8 mouse cellular contexts compared by ENCODE assay signal in the genomic region with DNA sequence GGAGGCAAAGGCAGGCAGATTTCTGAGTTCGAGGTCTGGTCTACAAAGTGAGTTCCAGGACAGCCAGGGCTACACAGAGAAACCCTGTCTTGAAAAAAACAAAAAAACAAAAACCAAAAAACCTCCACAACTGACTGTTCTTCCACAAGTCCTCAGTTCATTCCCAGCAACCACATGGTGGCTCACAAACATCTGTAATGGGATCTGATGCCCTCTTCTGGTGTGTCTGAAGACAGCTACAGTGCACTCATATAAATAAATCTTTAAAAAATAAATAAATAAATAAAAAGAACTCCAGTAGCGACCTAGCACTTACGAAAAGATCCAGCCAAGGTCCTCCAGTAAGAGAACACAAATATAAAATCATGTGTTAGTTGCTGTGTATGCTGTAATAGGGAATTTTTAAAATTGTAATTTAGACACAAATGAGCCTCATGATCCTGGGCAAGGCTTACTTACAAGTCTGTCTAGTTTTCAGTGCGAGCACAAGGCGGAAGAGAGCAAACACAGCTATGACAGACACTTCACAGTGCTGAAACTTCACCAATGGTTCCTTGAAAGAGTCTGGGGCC. TPM values are rescaled to one million over a fixed set of nuclear protein-coding genes. Genes with fewer than 3 reads are reported as not detected.
DNase-seq lines count a peak whose midpoint lies in the region; ATAC-seq and TF ChIP-seq lines count a peak whose summit lies in the region.

No protein-coding gene starts in this region.

- TF ChIP-seq CTCF in cerebellum, adult 2 months (IDR thresholded peaks at IDR 0.05; ENCODE audit: borderline replicate concordance, insufficient read depth, low read depth, low read length): no peak
- TF ChIP-seq CTCF in spleen, adult 2 months (IDR thresholded peaks at IDR 0.05; ENCODE audit: extremely low read depth, insufficient read depth, insufficient read length, insufficient replicate concordance): no peak

- no peaks in the 10 kb centered on the region for H3K4me1 ChIP-seq in cerebellum, adult 2 months (ENCODE audit: control insufficient read depth, insufficient read depth, low read length)
- no peaks in the 10 kb centered on the region; the same call in 1 of the 2 replicates for H3K4me1 ChIP-seq in spleen, adult 2 months (ENCODE audit: control insufficient read depth, insufficient read depth, insufficient read length)
- no peaks in the 10 kb centered on the region for H3K4me1 ChIP-seq in liver, embryonic 11.5 days (replicated peaks; ENCODE audit: control insufficient read depth, insufficient read depth, low read length)

- peak overlapping the region; percentile 81 for H3K4me2 ChIP-seq in liver, embryonic 11.5 days

- H3K36me3 ChIP-seq in spleen, adult 2 months (ENCODE audit: control insufficient read depth, insufficient read depth, low read length): peaks cover 7% of the 10 kb centered on the region
- H3K36me3 ChIP-seq in liver, embryonic 11.5 days (ENCODE audit: control insufficient read depth, insufficient read depth, low read length): peaks cover 9% of the 10 kb centered on the region

- H3K27ac ChIP-seq in cerebellum, adult 2 months (ENCODE audit: insufficient read depth, low read length): peak overlapping the region; percentile 5; the same call in 1 of the 2 replicates
- peak overlapping the region; percentile 34; the same call in 1 of the 2 replicates for H3K27ac ChIP-seq in spleen, adult 2 months (ENCODE audit: insufficient read depth, low read length)
- H3K27ac ChIP-seq in liver, embryonic 11.5 days (ENCODE audit: low read depth, low read length): peak overlapping the region; percentile 98

- WGBS in cerebellum, adult 2 months: 26% methylated on average over 5 of the region's 5 CpGs
- WGBS in spleen, adult 2 months: 46% methylated on average over 5 of the region's 5 CpGs
- WGBS in liver, embryonic 11.5 days: 36% methylated on average over 5 of the region's 5 CpGs

- peak overlapping the region; percentile 97 for H3K9ac ChIP-seq in liver, embryonic 11.5 days (ENCODE audit: low read depth, low read length)

- peak in 1 of 2 experiments; percentile 11 for DNase-seq in cerebellum, adult 2 months
- no peak for DNase-seq in cerebellum, postnatal 14 days
- DNase-seq in spleen, adult 2 months (ENCODE audit: low read depth in 1 of 2, low spot score in 2 of 2): no peak
- no peak for DNase-seq in spleen, postnatal 4 days (ENCODE audit: low spot score in 2 of 2)
- DNase-seq in liver, embryonic 11.5 days (ENCODE audit: low spot score): no peak
- no peak for DNase-seq in cerebellum, adult 9-10 months
- DNase-seq in left cerebral cortex, postnatal 36 days (ENCODE audit: low spot score in 2 of 2): no peak

- H3K27me3 ChIP-seq in cerebellum, adult 2 months (ENCODE audit: control insufficient read depth, insufficient read depth, low read length): no peaks in the 10 kb centered on the region
- no peaks in the 10 kb centered on the region for H3K27me3 ChIP-seq in spleen, adult 2 months (ENCODE audit: control insufficient read depth, insufficient read depth, low read length)
- H3K27me3 ChIP-seq in liver, embryonic 11.5 days (replicated peaks; ENCODE audit: control insufficient read depth, insufficient read depth, low read length): no peaks in the 10 kb centered on the region

- H3K4me3 ChIP-seq in cerebellum, adult 2 months (replicated peaks; ENCODE audit: insufficient read depth, low read depth, low read length): peak overlapping the region; percentile 63
- H3K4me3 ChIP-seq in spleen, adult 2 months (ENCODE audit: extremely low read depth, insufficient read depth, insufficient read length): peak overlapping the region; percentile 94
- peak overlapping the region; percentile 92 for H3K4me3 ChIP-seq in liver, embryonic 11.5 days (ENCODE audit: low read depth, low read length)

- no peak for TF ChIP-seq POLR2A in cerebellum, adult 2 months (IDR thresholded peaks at IDR 0.05; ENCODE audit: borderline replicate concordance, insufficient read depth, low read length)
- no peak for TF ChIP-seq POLR2A in spleen, adult 2 months (IDR thresholded peaks at IDR 0.05; ENCODE audit: low read depth, low read length)

- no peak for ATAC-seq in liver, embryonic 11.5 days (replicated peaks; ENCODE audit: low FRiP score)
- no peak for ATAC-seq in erythroid progenitor cell, adult 5-6 weeks (replicated peaks; ENCODE audit: low FRiP score, poor library complexity, severe bottlenecking)

- no peaks in the 10 kb centered on the region for H3K9me3 ChIP-seq in liver, embryonic 11.5 days (ENCODE audit: control insufficient read depth, low read length)

- intact Hi-C loops in left cerebral cortex, postnatal 36 days (cut with DNase I): loop anchor here (5.0 kb wide), 2 partner anchors 247 to 262 kb away; no protein-coding TSS in a partner anchor

RNA-seq across cellular contexts. Expression of gene Rpf1, which starts 0.9 kb away (rescaled TPM):
- polyA plus RNA-seq in cerebellum, adult 2 months (2012; rRNA removed): 19.6 and 20.6 TPM in 2 replicates
- 6.7 TPM in 2 replicates for polyA plus RNA-seq in spleen, adult 2 months (2012; rRNA removed)
- polyA plus RNA-seq in liver, embryonic 11.5 days (2014; fragmentation: Nextera tagmentation; extraction: Ambion mirVana): 74.7 and 77.6 TPM in 2 replicates
- total RNA-seq in erythroid progenitor cell, adult 5-6 weeks (2015; ENCODE audit: low replicate concordance): 28.1 and 44.0 TPM in 2 replicates
- total RNA-seq in erythroid progenitor cell, adult 5-6 weeks (2017; ENCODE audit: low replicate concordance): 23.9 and 25.3 TPM in 2 replicates
- 10 to 100 TPM; 13.8 to 19.0 TPM for total RNA-seq in left cerebral cortex, postnatal 36 days (2021)

RNA-seq across cellular contexts. Expression of gene Gng5, which starts 20.7 kb away (rescaled TPM):
- polyA plus RNA-seq in cerebellum, adult 2 months (2012; rRNA removed): 90.7 and 93.9 TPM in 2 replicates
- 178 and 234 TPM in 2 replicates for polyA plus RNA-seq in spleen, adult 2 months (2012; rRNA removed)
- 936 and 987 TPM in 2 replicates for polyA plus RNA-seq in liver, embryonic 11.5 days (2014; fragmentation: Nextera tagmentation; extraction: Ambion mirVana)
- 111 and 119 TPM in 2 replicates for total RNA-seq in erythroid progenitor cell, adult 5-6 weeks (2015; ENCODE audit: low replicate concordance)
- total RNA-seq in erythroid progenitor cell, adult 5-6 weeks (2017; ENCODE audit: low replicate concordance): 54.3 and 62.6 TPM in 2 replicates
- total RNA-seq in left cerebral cortex, postnatal 36 days (2021): 10 to 100 TPM; 45.4 to 45.7 TPM

RNA-seq across cellular contexts. Expression of gene Spata1, which starts 20.8 kb away (rescaled TPM):
- polyA plus RNA-seq in cerebellum, adult 2 months (2012; rRNA removed): 2.6 and 2.7 TPM in 2 replicates
- polyA plus RNA-seq in spleen, adult 2 months (2012; rRNA removed): 0.45 and 0.78 TPM in 2 replicates
- 3.6 and 4.6 TPM in 2 replicates for polyA plus RNA-seq in liver, embryonic 11.5 days (2014; fragmentation: Nextera tagmentation; extraction: Ambion mirVana)
- 2.9 TPM in 1 of 2 replicates, not detected in the other for total RNA-seq in erythroid progenitor cell, adult 5-6 weeks (2015; ENCODE audit: low replicate concordance)
- total RNA-seq in erythroid progenitor cell, adult 5-6 weeks (2017; ENCODE audit: low replicate concordance): 2.2 and 2.5 TPM in 2 replicates
- total RNA-seq in left cerebral cortex, postnatal 36 days (2021): 1 to 10 TPM; 4.4 to 5.1 TPM

RNA-seq across cellular contexts. Expression of gene Uox, which starts 49.9 kb away (rescaled TPM):
- 0.13 and 0.35 TPM in 2 replicates for polyA plus RNA-seq in cerebellum, adult 2 months (2012; rRNA removed)
- not detected in 2 replicates for polyA plus RNA-seq in spleen, adult 2 months (2012; rRNA removed)
- 0.34 and 0.55 TPM in 2 replicates for polyA plus RNA-seq in liver, embryonic 11.5 days (2014; fragmentation: Nextera tagmentation; extraction: Ambion mirVana)
- total RNA-seq in erythroid progenitor cell, adult 5-6 weeks (2015; ENCODE audit: low replicate concordance): not detected in 2 replicates
- total RNA-seq in erythroid progenitor cell, adult 5-6 weeks (2017; ENCODE audit: low replicate concordance): not detected in 2 replicates
- under 1 TPM; 0.36 to 0.52 TPM for total RNA-seq in left cerebral cortex, postnatal 36 days (2021)

Comparison
In these comparisons a context has a peak if more than half of its experiments do, and no peak if none do; other contexts are left out.
1. H3K27ac ChIP-seq: peak in every context shown above with its lines; median percentile 98 in liver, embryonic 11.5 days; 34 in spleen, adult 2 months; 5 in cerebellum, adult 2 months.